Mouse (Mus musculus): ENCODE measurements around the gene Slc16a2.

Gene Slc16a2

GRCm38 (mm10) chrX:103733091-103733490 is 88.7 kb downstream of the Slc16a2 start:
- 92% methylated on average over 4 of the region's 4 CpGs for WGBS

- WGBS, result 63% methylated on average over 4 of the region's 4 CpGs
Observed at GRCm38 (mm10) chrX:103732033-103732703, 89.6 kb downstream of the Slc16a2 start.

GRCm38 (mm10) chrX:103722437-103722836 is 99.3 kb downstream of the Slc16a2 start:
- WGBS, result 75% methylated on average over 2 of the region's 2 CpGs

GRCm38 (mm10) chrX:103719618-103720185 is 102.1 kb downstream of the Slc16a2 start:
- WGBS, result 32% methylated on average over 12 of the region's 12 CpGs

- WGBS, result 53% methylated on average over 7 of the region's 7 CpGs
Observed at GRCm38 (mm10) chrX:103712922-103713321, 108.9 kb downstream of the Slc16a2 start.

GRCm38 (mm10) chrX:103709671-103710070 is 112.1 kb downstream of the Slc16a2 start:
- WGBS, result 59% methylated on average over 2 of the region's 2 CpGs

- 100% methylated on average over 1 of the region's 1 CpGs for WGBS
Observed at GRCm38 (mm10) chrX:103708592-103708991, 113.2 kb downstream of the Slc16a2 start.

GRCm38 (mm10) chrX:103704611-103705010 is 117.2 kb downstream of the Slc16a2 start:
- WGBS, result 92% methylated on average over 4 of the region's 4 CpGs

- 52% methylated on average over 4 of the region's 4 CpGs for WGBS
Observed at GRCm38 (mm10) chrX:103704024-103704423, 117.8 kb downstream of the Slc16a2 start.

- 71% methylated on average over 2 of the region's 2 CpGs for WGBS
Observed at GRCm38 (mm10) chrX:103697796-103698195, 124.0 kb downstream of the Slc16a2 start.

GRCm38 (mm10) chrX:103696081-103696519 is 125.7 kb downstream of the Slc16a2 start:
- 11% methylated on average over 9 of the region's 9 CpGs for WGBS

GRCm38 (mm10) chrX:103695165-103695996 is 126.4 kb downstream of the Slc16a2 start:
- WGBS, result 1% methylated on average over 36 of the region's 41 CpGs

- 15% methylated on average over 17 of the region's 17 CpGs for WGBS
Observed at GRCm38 (mm10) chrX:103694787-103695164, 127.0 kb downstream of the Slc16a2 start.

GRCm38 (mm10) chrX:103694381-103694780 is 127.4 kb downstream of the Slc16a2 start:
- 48% methylated on average over 10 of the region's 10 CpGs for WGBS

GRCm38 (mm10) chrX:103692916-103693315 is 128.9 kb downstream of the Slc16a2 start:
- 91% methylated on average over 5 of the region's 5 CpGs for WGBS

- 79% methylated on average over 2 of the region's 2 CpGs for WGBS
Observed at GRCm38 (mm10) chrX:103688551-103688950, 133.2 kb downstream of the Slc16a2 start.

GRCm38 (mm10) chrX:103674674-103675073 is 147.1 kb downstream of the Slc16a2 start:
- 26% methylated on average over 2 of the region's 2 CpGs for WGBS

GRCm38 (mm10) chrX:103673761-103674160 is 148.0 kb downstream of the Slc16a2 start:
- 95% methylated on average over 3 of the region's 3 CpGs for WGBS

- 88% methylated on average over 10 of the region's 10 CpGs for WGBS
Observed at GRCm38 (mm10) chrX:103664445-103664844, 157.3 kb downstream of the Slc16a2 start.

GRCm38 (mm10) chrX:103658985-103659384 is 162.8 kb downstream of the Slc16a2 start:
- 28% methylated on average over 4 of the region's 4 CpGs for WGBS

- 81% methylated on average over 2 of the region's 2 CpGs for WGBS
Observed at GRCm38 (mm10) chrX:103653021-103653420, 168.8 kb downstream of the Slc16a2 start.

- WGBS, result 83% methylated on average over 1 of the region's 1 CpGs
Observed at GRCm38 (mm10) chrX:103652048-103652447, 169.7 kb downstream of the Slc16a2 start.

Measured in cerebral cortex, adult 2 months (tissue).